Mouse (Mus musculus) neural tube, embryonic 11.5 days (tissue): ENCODE measurements at regions not wholly inside any gene's neighbourhood (a gene's known extent, or its start where the extent isn't known, plus 50 kb on each side); places are given as distances from the start of the nearest gene placed in this dataset.

Experiments
- ATAC-seq: fragments of 200-750 bp; cut with Nextera tagmentation; 2 replicates; pipeline ENCODE4 v1.8.0; 2017; ENCODE audit warnings: moderate number of reproducible peaks, mild to moderate bottlenecking, moderate TSS enrichment, moderate library complexity; ENCODE audit not compliant: insufficient read depth, low FRiP score, low TSS enrichment
- DNase-seq: peaks from one replicate; pipeline ENCODE4 v3.0.0-alpha.2; 2015; ENCODE audit warnings: low spot score
- H3K27ac ChIP-seq: fragments of 300-500 bp; sonication (generic); 2 replicates; pipeline ENCODE4 v1.5.1; 2014; ENCODE audit warnings: low read depth, mild to moderate bottlenecking, low read length
- H3K27me3 ChIP-seq: fragments of 300-500 bp; sonication (generic); 2 replicates; pipeline ENCODE4 v1.6.1; 2014; ENCODE audit warnings: mild to moderate bottlenecking, low read length, mixed read lengths; ENCODE audit not compliant: control insufficient read depth, insufficient read depth
- H3K36me3 ChIP-seq: fragments of 300-500 bp; sonication (generic); 2 replicates; pipeline ENCODE4 v1.6.1; 2014; ENCODE audit warnings: mild to moderate bottlenecking, low read length, moderate library complexity, mixed read lengths; ENCODE audit not compliant: control insufficient read depth, insufficient read depth
- H3K4me1 ChIP-seq: fragments of 300-500 bp; sonication (generic); 2 replicates; pipeline ENCODE4 v1.6.1; 2014; ENCODE audit warnings: low read length, mixed read lengths; ENCODE audit not compliant: control insufficient read depth, insufficient read depth
- H3K4me2 ChIP-seq: fragments of 300-500 bp; sonication (generic); 2 replicates; pipeline ENCODE4 v1.6.1; 2014; ENCODE audit warnings: low read depth, mild to moderate bottlenecking, moderate library complexity
- H3K4me3 ChIP-seq: fragments of 300-500 bp; sonication (generic); 2 replicates; pipeline ENCODE4 v1.5.1; 2014; ENCODE audit warnings: low read depth, low read length
- H3K9ac ChIP-seq: fragments of 300-500 bp; sonication (generic); 2 replicates; pipeline ENCODE4 v1.6.1; 2014; ENCODE audit warnings: mild to moderate bottlenecking, low read length
- H3K9me3 ChIP-seq: fragments of 300-500 bp; sonication (generic); 2 replicates; pipeline ENCODE4 v1.6.1; 2016; ENCODE audit warnings: low read length; ENCODE audit not compliant: control insufficient read depth
- WGBS: fragments of 180-500 bp; shearing (Covaris S2); extraction: QIAGEN DNeasy Blood & Tissue Kit; methylation state at CpG from one replicate; pipeline ENCODE4 v1.1.7; 2014; 5-methylcytosine and 5-hydroxymethylcytosine counted together

DNA sequence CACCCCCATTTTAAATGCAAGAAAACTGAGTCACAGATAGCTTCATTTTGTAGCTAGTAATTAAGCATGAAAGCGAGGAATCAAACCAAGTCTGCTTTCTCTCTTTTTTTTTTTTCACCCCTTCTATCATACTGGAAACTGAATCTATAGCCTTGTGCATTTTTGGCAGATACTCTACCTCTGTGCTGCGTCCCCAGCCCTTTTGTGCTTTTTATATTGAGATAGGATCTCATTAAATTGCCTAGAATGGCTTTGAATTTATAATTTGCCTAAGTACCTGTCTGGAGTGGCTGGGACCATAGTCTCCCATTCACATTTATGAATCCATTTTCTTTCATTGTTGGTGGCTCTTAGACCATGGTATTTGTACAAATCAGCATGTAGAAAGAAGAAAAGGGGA, 209.9 kb upstream of the Fggy start:
- H3K27me3 ChIP-seq: no peaks in the 10 kb centered on the region
- H3K4me2 ChIP-seq: no peak overlapping the region
- DNase-seq (no peak), ATAC-seq (no peak)
- no peaks in the 10 kb centered on the region for H3K4me1 ChIP-seq
- H3K27ac ChIP-seq: no peak overlapping the region
- 85% methylated on average over 2 of the region's 2 CpGs for WGBS
- H3K4me3 ChIP-seq: no peak overlapping the region
- no peaks in the 10 kb centered on the region for H3K9me3 ChIP-seq
- no peak overlapping the region for H3K9ac ChIP-seq
- no peaks in the 10 kb centered on the region for H3K36me3 ChIP-seq

DNA sequence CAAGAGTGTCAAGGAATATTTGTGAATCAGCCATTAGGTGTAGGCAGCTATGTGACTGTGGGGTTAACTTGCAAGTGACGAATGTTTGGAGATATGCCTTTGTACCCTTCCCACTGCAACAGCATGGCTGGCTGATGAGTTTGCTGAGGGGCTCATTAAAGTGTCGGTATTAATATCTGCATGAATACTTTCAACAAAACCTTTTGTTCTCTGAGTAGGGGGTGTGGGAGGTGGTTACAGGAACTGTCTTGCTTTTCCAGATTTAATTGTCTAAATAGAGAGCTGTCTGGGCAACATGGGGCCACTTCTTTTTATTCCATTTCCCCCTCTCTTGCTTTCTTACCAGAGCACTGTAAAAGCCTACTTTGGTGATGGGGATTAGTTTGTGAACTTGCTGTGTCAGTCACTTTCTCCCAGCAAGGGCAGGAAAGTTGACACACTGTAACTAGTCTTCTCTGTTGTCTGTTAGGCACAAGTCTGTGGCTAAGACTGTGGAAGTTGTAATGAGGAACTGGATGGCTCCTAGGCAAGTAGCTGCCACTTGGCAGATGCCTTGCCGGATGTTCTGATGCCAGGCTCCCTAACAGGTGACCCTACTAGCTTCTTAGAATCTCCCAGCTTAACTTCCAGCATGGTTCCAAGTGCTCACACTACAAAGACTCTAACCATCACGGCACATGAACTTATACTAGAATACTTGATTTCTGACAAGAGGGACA, 208.7 kb upstream of the Fggy start:
- Histone ChIP-seq H3K27ac (no peak overlapping the region), H3K4me1 (no peaks in the 10 kb centered on the region), H3K9ac (no peak overlapping the region), H3K36me3 (no peaks in the 10 kb centered on the region), H3K9me3 (no peaks in the 10 kb centered on the region), H3K4me2 (no peak overlapping the region), H3K4me3 (no peak overlapping the region), H3K27me3 (no peaks in the 10 kb centered on the region)
- WGBS: 90% methylated on average over 4 of the region's 4 CpGs
- ATAC-seq (no peak), DNase-seq (no peak)

DNA sequence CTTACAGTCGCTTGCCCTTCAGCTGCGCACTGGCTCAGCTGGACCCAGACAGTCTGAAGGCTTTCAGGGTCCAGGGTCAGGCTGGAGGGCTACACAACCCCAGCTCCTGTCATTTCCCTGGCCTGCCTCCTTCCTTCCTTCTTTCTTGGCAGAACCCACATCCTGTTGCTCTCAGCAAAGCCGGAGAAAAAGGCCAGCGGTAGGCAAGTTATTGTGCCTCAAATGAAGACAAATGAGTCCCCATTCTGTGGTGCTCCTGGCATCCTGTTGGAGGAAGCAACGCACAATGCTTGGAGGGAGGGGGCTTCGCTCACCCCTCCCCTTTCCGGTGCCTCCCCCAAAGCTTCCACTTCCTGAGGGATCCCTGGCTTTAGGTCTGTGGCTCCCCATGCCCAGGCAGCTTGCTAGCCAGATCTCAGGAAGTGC, 203.4 kb upstream of the Fggy start:
- Histone ChIP-seq H3K9ac (no peak overlapping the region), H3K4me2 (no peak overlapping the region), H3K36me3 (no peaks in the 10 kb centered on the region), H3K27ac (no peak overlapping the region), H3K4me1 (no peaks in the 10 kb centered on the region), H3K27me3 (no peaks in the 10 kb centered on the region), H3K4me3 (no peak overlapping the region), H3K9me3 (no peaks in the 10 kb centered on the region)
- ATAC-seq (no peak), DNase-seq (peak; percentile 48)
- WGBS: 40% methylated on average over 7 of the region's 7 CpGs

GRCm38 (mm10) chr4:95358674-95359073, 198.6 kb upstream of the Fggy start:
- ATAC-seq: no peak

GRCm38 (mm10) chr4:95360336-95360967, 196.9 kb upstream of the Fggy start:
- ATAC-seq (no peak), DNase-seq (no peak)
- no peak overlapping the region for H3K4me2 ChIP-seq

More at GRCm38 (mm10) chr4:95358674-95359073, 198.6 kb upstream of the Fggy start:
- Histone ChIP-seq H3K9me3 (no peaks in the 10 kb centered on the region), H3K27ac (no peak overlapping the region), H3K36me3 (no peaks in the 10 kb centered on the region), H3K27me3 (no peaks in the 10 kb centered on the region), H3K9ac (no peak overlapping the region), H3K4me1 (no peaks in the 10 kb centered on the region), H3K4me3 (no peak overlapping the region), H3K4me2 (no peak overlapping the region)
- WGBS: 75% methylated on average over 2 of the region's 2 CpGs
- no peak for DNase-seq

DNA sequence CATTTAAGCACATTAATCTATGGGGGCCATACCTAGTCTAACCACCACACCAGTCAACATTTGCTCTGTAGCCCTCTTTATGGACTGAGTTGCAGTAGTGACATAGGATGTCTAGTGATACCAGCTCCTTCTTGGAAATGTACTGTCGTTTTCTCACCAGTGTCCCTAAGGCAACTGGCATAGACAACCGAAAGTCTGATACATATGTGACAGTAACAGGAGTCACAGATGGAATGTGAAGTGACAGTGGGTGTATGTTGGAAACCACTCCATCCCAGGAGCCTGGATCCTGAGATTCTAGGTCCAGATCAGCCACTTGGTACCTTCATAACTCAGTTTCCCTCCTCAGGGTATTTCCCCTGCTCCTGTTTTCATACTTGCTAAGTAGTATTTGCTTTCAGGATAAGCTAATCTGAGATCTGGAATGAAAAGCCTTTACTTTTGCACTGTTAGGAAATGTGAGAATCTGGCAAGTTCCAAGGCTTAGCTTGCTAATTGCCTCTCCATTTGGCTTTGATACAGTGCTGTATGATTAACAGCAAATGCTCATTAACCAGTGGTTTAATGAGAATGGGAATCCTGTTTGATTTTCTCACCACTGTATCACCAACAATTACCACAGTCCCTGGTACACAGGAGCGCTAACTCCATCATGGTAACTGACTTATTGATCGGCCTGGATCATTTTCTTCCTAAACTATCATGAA, 192.8 kb upstream of the Fggy start:
- no peak for ATAC-seq
- H3K4me1 ChIP-seq: no peaks in the 10 kb centered on the region
- WGBS: 95% methylated on average over 4 of the region's 4 CpGs
- H3K4me2 ChIP-seq: no peak overlapping the region
- DNase-seq: no peak
- no peaks in the 10 kb centered on the region for H3K9me3 ChIP-seq
- no peak overlapping the region for H3K4me3 ChIP-seq
- no peak overlapping the region for H3K27ac ChIP-seq
- no peak overlapping the region for H3K9ac ChIP-seq
- H3K27me3 ChIP-seq: no peaks in the 10 kb centered on the region
- H3K36me3 ChIP-seq: no peaks in the 10 kb centered on the region

More at GRCm38 (mm10) chr4:95360336-95360967, 196.9 kb upstream of the Fggy start:
- no peak overlapping the region for H3K9ac ChIP-seq
- 51% methylated on average over 3 of the region's 3 CpGs for WGBS
- no peak overlapping the region for H3K27ac ChIP-seq
- H3K36me3 ChIP-seq: no peaks in the 10 kb centered on the region
- no peaks in the 10 kb centered on the region for H3K4me1 ChIP-seq
- no peaks in the 10 kb centered on the region for H3K27me3 ChIP-seq
- no peak overlapping the region for H3K4me3 ChIP-seq
- no peaks in the 10 kb centered on the region for H3K9me3 ChIP-seq

GRCm38 (mm10) chr4:95376386-95376785, 180.9 kb upstream of the Fggy start:
- WGBS: 51% methylated on average over 5 of the region's 5 CpGs
- DNase-seq: no peak
- Histone ChIP-seq H3K4me2 (no peak overlapping the region), H3K27ac (no peak overlapping the region), H3K27me3 (no peaks in the 10 kb centered on the region), H3K9me3 (no peaks in the 10 kb centered on the region), H3K4me1 (no peaks in the 10 kb centered on the region), H3K36me3 (no peaks in the 10 kb centered on the region), H3K4me3 (no peak overlapping the region), H3K9ac (no peak overlapping the region)
- ATAC-seq: no peak

DNA sequence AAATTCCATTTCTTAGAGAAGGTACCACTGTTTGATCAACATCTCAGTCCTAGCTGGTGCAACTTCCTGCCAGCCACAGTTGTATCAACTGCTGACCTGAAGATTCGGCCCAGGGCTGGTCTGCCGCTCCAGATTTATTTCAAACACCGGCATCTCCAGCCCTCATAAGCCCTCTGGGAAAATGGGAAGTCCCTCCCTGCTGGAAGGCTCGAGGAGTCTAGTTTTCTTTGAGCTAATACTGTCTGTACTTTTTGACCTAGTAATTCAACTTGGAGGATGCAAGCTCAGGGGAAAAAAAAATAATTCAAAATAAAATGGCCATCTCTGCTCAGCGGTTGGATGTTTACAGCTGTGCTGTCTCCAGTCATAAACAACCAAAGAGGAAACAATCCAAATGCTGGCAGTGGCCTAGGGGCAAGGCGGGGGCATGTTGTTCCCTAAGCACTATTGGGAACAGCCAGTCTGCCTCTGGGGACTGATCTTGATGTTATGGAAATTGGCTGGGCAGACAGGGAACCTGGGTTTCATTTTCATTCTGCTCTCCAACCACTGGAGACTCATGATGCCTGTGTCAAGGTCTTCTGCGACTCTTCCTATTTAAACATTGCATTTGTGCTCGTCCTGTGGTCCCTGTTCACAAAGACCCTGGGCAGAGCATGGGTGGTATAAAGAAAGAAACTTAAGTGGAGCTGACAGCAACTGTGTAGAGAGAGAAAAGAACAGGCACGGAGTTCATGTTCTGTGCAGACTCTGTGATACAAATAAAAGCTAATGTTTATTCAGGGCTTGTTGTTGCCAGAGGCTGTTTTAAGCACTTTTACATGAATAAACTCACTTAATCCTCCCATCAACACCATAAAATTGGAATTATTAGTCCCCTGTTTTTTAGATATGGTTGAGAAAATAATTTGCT, 179.8 kb upstream of the Fggy start:
- Histone ChIP-seq H3K27ac (no peak overlapping the region), H3K4me3 (no peak overlapping the region), H3K36me3 (no peaks in the 10 kb centered on the region), H3K4me2 (no peak overlapping the region), H3K27me3 (no peaks in the 10 kb centered on the region), H3K9me3 (no peaks in the 10 kb centered on the region), H3K4me1 (no peaks in the 10 kb centered on the region), H3K9ac (no peak overlapping the region)
- WGBS: 66% methylated on average over 9 of the region's 9 CpGs
- no peak for DNase-seq
- no peak for ATAC-seq
